Mouse (Mus musculus) right cerebral cortex, postnatal 14 days (tissue): Measurements from ENCODE around the gene Mast3.

Experiments used
- DNase-seq: peaks from one replicate; pipeline ENCODE4 v3.0.0; 2022

Gene Mast3

GRCm38 (mm10) chr8:70742176-70742575 lies 62.7 kb downstream of the Mast3 start:
- DNase-seq: peak; percentile 4

GRCm38 (mm10) chr8:70741661-70742060 lies 63.2 kb downstream of the Mast3 start:
- no peak for DNase-seq

- peak; percentile 1 for DNase-seq
Measured at GRCm38 (mm10) chr8:70738211-70738610, 66.6 kb downstream of the Mast3 start.

GRCm38 (mm10) chr8:70737705-70738104 lies 67.1 kb downstream of the Mast3 start:
- no peak for DNase-seq

GRCm38 (mm10) chr8:70730956-70731355 lies 73.9 kb downstream of the Mast3 start:
- DNase-seq: peak; percentile 2

GRCm38 (mm10) chr8:70729808-70730475 lies 74.9 kb downstream of the Mast3 start:
- peak; percentile 4 for DNase-seq
